Mouse (Mus musculus): Measurements from ENCODE around the gene Arl11. TPM values are rescaled to one million over a fixed set of nuclear protein-coding genes. Genes with fewer than 3 reads are reported as not detected.

The Arl11 gene
- total RNA-seq, 4 experiments from 2014 or later: 0.83 TPM; not detected in 3

DNA sequence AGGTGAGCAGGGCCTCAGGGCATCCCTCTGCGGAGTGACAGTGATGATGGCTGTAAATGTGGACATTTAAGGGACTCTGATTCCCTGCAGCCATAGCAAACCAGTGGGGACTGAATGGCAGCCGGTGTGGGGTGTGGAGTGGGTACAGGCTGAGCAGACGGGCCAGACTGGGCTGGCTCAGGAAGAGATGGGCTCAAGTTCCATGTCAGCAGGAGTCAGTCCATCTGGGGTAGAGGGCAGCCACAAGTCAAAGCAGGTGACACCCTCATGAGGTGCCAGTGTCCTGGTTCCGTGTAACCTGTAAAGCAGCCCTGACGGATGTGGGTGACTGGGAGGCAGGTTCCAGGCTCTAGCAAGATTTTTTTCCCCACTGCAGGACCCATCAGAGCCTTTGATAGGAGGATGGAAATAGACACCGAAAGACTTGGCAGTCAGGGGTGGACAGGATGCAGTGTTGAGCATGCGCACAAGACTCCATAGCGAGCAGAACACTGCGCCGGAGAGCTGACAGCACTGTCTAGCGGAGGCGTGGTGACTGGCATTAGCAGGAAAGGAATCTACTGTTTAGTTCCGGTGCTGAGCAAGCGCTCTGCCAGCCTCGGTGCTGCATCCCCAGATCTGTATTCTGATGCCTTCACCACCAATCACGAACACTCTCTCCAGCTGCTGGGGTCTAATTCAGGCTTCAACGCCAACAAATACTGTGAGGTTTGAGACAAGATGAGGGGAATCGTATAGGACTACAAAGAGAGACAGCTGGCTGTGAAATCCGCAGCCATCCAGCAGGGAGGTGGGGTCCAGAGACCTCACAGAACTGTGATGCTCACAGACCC, 18.3 kb downstream of the Arl11 start:
- DNase-seq (ENCODE audit: low spot score in 2 of 2): peak; percentile 69 to 80

GRCm38 (mm10) chr14:61330591-61330990, 21.0 kb downstream of the Arl11 start:
- no peak for DNase-seq (ENCODE audit: low spot score in 2 of 2)

DNA sequence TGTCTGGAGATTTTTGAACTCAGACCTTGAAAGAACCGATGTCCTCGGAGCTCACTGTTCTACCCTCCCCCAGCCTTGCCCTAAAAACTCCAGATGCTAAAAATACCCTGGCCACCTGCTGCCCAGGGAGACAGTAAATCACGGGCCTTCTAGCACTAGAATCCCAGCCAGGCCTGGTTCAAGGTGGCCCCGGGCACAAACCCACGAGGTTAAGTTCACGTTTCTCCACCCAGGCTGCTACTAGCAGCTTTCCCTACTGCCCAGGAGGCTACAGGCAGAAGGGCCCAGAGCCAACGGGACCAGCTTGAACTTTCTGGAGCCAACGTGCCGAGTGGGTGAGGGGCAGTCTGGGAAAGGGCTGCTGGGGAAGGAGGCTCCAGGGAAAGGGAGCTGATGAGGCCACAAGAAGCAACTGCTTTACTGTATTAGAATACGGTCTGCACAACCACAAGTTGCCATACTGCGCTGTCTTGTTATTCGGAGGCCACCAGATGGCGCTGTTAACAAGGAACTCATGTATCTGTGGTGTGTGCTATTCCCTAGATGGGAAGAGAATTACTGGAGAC, 21.5 kb downstream of the Arl11 start:
- peak; percentile 73 to 80 for DNase-seq (ENCODE audit: low spot score in 2 of 2)

DNA sequence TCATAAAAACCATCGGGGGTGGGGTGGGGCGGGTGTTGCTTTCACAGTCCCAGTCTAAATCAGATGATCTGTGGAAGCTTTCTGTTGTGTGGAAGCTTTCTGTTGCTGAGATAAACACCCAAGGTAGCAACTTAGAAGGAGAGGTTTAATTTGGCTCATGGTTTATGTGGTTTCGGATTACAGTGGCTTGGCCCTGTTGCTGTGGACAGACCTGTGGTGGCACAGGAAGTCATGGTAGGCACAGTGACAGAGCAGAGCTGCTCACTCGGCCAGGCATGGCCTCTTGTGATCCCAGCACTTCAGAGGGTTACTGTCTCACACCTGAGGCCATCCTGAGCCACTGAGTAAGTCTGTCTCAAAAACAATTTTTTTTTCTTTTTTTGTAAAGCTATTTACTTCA, 29.8 kb downstream of the Arl11 start:
- DNase-seq (ENCODE audit: low spot score in 2 of 2): peak in 1 of 2 experiments; percentile 27

- no peak for DNase-seq (ENCODE audit: low spot score in 2 of 2)
Measured at GRCm38 (mm10) chr14:61344590-61344989, 35.0 kb downstream of the Arl11 start.

- DNase-seq (ENCODE audit: low spot score in 2 of 2): no peak
Measured at GRCm38 (mm10) chr14:61346827-61347698, 37.5 kb downstream of the Arl11 start.

DNA sequence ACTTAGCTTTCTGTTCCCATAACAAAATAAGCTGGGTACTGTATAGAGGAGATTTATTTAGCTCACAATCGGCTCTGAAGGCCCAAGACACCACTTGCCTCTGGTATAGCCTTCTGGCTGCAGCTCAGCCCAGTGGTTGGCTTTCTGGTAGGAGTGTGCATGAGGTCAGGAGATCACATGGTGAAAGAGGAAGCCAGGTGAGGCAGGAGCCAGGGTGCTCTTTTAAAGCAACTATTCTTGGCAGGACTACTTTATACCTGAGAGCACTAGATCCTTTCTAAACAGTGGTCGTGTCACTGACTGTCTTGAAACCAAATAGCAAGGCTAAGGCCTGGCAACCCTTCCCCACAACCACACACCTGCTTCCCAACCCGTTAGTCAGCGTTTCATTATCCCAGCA, 40.3 kb downstream of the Arl11 start:
- no peak for DNase-seq (ENCODE audit: low spot score in 2 of 2)

DNA sequence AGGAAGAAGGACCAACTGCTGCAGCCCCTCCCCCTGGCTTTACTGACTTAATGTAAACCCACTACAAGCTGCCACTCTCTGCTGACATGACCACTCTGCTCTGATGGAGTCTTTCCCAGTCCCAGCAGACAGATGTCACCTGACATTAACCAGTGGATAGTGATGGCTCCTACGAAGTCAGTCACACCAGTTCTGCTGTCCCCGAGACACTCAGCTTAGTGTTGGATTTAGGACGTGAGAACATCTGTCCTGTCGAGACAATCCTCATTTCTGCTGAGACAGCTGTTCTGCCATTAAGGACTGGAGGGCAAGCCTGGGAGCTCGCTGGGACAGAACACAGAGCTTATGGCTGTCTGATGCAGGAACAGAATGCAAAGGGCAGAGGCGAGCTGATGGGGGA, 41.3 kb downstream of the Arl11 start:
- no peak for DNase-seq (ENCODE audit: low spot score in 2 of 2)

- DNase-seq (ENCODE audit: low spot score in 2 of 2): no peak
Measured at GRCm38 (mm10) chr14:61354251-61355235, 45.0 kb downstream of the Arl11 start.

GRCm38 (mm10) chr14:61360131-61360980, 50.8 kb downstream of the Arl11 start, which contains the start of gene Ebpl:
Gene Ebpl, minus strand, starts transcription at chr14:61360439.
- DNase-seq (ENCODE audit: low spot score in 2 of 2): peak; percentile 92 to 93

DNA sequence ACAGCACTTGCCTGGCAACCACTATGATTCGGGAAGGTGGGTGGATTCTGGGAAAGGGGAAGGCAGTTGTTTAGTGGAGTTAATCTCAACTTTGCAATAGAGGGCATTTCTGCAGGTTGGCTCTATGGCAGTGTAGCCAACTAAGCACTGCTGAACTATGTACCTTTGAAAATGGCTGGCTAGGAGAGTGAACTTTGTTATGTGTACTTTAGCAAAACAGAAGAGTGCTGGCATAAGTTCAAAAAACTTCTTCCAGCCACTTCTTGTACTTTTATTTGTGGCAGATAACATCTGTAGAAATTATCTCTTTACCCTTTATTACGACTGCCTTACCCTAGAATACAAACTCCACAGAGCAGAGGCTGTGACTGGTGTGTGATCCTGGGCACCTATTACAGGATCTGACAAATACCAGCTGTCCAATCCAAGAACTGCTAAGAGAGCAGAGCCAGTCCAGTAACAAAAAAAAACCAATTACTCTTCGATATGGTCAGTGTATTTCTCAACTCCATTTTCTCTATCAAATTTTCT, 51.5 kb downstream of the Arl11 start:
- DNase-seq (ENCODE audit: low spot score in 2 of 2): no peak

Other genes with a start within 250 kb of the Arl11 start
- gene Sacs, start 171.3 kb upstream of the Arl11 start, total RNA-seq (2022): 10 to 100 TPM in 2 of 4 experiments, 1 to 10 TPM in 2; 8.4 to 14.2 (median 10.9) TPM
- gene Sgcg, start 51.3 kb upstream of the Arl11 start, total RNA-seq (2022): 100 to 1,000 TPM; 109 to 124 (median 115) TPM
- 1 to 10 TPM in 3 of 4 experiments, under 1 TPM in 1; 0.99 to 1.5 (median 1.2) TPM for gene Ebpl, start 50.7 kb downstream of the Arl11 start, total RNA-seq (2022)
- gene Kpna3, start 130.1 kb downstream of the Arl11 start, total RNA-seq (2022): 100 to 1,000 TPM; 113 to 141 (median 124) TPM
- 10 to 100 TPM; 48.0 to 64.3 (median 54.5) TPM for gene Spryd7, start 247.1 kb downstream of the Arl11 start, total RNA-seq (2022)

All from gastrocnemius, adult 8-10 months (tissue).